Mouse (Mus musculus) neutrophil, adult 5-6 weeks (primary cell): ENCODE data around the gene Rcor2. TPM values are rescaled to one million over a fixed set of nuclear protein-coding genes. Genes with fewer than 3 reads are reported as not detected.
A peak's percentile ranks its signal among the peaks of the same experiment; 100 is the strongest.

ENCODE experiments used
- ATAC-seq: fragments of 151-379, 151-347 bp; 2 replicates; pipeline ENCODE4 v1.8.0; 2017; ENCODE audit warnings: mild to moderate bottlenecking, moderate TSS enrichment; ENCODE audit not compliant: insufficient number of reproducible peaks, poor library complexity, low FRiP score, severe bottlenecking; ENCODE audit errors: extremely low read depth
- total RNA-seq: library from RNA; stranded (forward); fragments of 200-1000 nt; gene quantifications from 2 replicates; pipeline ENCODE4 v1.2.3, GENCODE M21; 2017

The Rcor2 gene
- total RNA-seq, 1 experiment from 2014 or later, result 2.4 TPM

DNA sequence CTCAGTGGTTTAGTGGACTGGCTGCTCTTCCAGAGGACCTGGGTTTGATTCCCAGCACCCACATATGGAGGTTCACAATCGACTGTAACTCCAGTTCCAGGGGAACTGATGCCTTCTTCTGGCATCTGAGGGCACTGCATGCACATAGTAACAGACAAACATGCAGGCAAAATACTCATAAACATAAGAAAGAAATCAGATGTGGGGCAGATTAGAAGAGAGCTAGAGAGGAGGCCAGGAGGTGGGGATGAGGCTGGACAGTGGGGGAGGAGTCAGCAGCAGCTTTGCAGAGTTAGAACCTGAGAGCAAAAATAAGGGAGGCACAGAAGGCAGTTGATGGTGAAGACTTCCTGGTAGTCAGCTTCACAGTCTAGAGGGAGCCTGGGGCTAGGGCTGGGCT is 4.5 kb upstream of the Rcor2 start:
- no peak for ATAC-seq

DNA sequence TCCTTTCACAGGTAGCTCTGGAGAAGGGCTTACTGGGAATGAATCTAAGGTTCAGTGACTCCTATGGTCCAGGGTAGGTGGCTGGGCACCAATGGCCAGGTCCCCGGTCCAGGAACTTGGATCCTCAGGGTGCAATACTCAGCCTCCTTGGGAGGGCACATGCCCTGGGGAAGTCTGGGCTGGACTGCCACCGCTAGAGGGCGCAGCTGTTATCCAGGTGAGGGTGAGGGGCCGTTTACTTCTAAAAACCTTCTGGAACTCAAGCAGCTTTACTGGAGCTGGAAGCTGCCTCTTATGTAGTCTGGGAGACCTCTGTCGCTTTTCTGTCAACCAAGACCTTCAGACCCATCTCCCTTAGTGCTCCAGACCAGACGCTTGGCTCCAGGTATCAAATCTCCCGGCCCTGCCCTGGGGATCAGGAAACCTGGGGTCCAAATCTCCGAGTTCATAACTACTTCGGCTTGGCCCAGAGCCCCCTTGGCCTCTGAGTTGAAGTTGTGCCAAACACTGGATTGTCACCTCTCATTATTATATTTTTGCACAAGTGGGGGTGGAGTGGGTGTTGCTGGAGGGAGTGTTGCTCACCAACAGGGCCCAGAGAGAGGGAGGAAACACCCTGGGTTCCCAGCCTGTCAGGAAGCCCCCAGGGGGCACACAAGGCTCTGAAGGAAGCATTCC is 2.9 kb upstream of the Rcor2 start:
- peak; percentile 59 for ATAC-seq

DNA sequence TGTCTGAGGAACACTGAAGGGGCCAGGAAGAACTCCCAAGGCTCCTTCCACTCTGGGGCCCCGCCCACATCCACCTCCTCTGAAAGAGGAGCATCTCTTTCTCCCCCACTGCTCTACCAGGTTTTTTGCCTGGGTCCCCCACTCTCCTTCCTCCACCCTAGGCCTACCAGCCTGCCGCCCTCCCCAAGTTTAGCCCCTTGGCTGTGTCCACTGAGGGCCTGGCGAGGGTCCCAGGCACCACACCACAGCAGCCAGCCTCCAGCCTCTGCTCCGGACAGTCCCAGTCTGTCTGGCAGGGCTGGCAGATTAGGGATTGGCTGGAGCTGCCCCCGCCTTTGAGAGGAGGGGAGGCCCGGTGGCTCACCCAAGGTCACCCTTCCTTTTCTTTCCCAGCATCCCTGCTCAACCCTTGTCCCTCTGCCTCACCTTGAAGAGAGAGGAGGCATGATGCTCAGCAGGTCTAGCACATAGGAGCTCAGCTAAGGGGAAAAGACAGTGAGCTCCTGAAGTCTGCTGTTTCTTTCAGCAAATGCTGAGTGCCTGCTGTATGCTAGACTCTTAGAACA is 2.3 kb upstream of the Rcor2 start:
- ATAC-seq, result no peak

DNA sequence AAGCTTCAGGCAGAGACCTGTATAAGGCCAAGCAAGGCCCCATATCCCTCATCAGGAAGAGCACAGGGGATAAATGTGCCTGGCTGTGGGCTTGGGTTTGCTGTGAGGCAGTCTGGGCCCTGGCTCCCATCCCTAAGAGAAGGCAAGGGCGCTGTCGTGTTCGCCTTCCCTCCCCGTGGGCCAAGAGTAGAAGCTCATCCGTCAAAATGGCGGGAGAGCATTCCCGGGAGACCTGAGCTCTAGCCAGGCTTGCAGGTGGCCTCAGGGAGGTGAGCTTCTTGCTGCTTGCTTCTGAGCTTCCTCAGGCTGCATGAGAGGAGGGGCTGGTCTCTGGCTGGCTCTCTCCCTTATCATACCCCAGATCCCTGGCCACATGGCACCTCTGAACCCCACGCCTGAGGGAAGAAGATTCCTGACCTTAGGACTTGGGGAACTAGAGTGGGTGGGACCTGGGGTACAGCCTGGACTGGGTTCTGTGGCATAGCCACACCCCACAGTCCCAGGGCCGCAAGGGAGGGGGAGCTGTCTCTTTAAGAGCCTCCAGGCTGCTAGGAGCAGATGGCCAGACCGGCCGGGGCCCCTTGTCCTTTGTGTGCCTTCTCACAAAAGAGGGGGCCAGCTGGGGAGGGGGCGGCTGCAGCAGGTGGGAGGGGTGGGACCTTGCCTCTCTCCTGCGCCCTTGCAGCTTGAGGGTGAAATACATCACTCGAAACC is 1.5 kb upstream of the Rcor2 start:
- no peak for ATAC-seq

DNA sequence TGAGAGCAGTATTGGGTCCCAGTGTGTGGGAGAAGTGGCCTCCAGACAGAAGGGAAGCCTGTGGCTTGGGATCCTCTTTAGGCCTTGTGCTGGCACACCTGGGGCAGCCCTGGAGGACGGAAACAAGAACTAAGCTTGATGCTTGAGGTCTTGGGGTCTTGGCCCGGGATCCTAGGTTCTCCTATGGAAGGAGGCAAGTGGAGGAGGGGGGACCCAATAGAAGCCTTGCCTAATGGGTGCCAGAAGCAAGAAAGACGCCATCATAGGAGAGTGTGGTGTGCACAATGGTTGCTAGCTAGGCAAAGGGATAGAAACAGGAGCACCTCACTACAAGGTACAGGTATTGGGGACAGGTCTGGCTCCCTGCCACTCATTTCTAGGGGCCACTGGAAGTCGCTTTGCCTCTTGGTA is 699 bp upstream of the Rcor2 start:
- ATAC-seq, result no peak

DNA sequence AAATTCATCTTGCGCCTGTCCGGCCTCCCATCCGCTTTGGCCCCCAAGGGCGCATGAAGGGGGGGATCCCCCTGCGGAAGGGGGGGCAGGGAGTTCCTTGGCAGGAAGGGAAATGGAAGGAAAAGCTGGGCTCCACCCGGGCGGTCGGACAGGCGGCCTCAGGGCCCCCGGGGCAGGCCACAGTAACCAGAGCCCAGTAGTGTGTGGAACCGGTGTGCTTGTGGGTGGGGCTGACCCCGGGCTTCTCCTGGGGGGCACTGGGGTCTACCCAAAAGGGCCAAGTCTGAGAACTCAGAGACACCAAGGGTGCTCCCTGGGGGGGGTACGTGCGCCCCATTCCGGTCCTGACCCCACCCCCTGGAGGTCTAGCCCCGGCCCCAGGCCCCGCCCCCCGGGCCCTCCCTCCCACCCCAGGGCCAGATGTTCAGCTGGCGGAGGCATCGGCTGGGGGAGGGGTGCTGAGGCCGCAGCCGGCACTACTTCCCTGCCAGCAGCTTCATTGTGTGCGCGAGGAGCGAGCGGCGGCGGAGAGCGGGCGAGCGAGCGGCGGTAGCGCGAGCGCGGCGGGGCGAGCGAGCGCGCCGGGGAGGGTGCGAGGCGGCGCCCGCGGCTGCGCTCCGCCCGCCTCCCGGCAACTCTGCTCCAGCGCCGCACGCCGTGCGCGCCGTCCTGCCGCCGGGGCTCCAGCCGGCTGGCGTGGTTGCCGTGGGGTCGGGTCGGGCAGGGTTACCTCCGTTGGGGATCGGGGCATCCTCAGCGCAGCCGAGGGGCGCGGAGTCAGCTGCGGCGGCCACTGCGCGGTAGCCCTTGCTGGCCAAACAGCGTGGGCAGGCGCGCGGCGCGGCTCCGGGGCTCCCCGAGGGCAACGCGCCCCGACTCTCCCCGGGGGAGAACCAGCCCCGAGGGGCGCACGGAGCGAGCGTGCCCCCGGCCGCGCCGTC is 926 bp downstream of the Rcor2 start:
- peak; percentile 47 for ATAC-seq

DNA sequence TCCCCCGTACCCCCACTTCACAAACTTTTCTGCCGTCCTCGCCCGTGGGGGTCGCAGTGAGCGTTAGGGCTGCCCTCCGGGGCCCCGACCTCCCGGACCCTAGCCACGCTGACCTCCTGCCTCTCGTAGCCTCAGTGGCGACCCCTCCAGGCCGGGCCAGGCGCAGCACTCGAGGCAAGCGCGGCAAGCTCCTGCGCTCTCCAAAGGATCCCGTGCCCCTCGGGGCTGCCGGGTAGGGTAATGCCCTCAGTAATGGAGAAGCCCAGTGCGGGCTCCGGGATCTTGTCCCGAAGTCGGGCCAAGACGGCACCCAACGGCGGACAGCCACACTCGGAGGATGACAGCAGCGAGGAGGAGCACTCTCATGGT is 1.6 kb downstream of the Rcor2 start:
- 0 out of 2 replicates have a peak, but pooled peaks have one; percentile 30 for ATAC-seq

DNA sequence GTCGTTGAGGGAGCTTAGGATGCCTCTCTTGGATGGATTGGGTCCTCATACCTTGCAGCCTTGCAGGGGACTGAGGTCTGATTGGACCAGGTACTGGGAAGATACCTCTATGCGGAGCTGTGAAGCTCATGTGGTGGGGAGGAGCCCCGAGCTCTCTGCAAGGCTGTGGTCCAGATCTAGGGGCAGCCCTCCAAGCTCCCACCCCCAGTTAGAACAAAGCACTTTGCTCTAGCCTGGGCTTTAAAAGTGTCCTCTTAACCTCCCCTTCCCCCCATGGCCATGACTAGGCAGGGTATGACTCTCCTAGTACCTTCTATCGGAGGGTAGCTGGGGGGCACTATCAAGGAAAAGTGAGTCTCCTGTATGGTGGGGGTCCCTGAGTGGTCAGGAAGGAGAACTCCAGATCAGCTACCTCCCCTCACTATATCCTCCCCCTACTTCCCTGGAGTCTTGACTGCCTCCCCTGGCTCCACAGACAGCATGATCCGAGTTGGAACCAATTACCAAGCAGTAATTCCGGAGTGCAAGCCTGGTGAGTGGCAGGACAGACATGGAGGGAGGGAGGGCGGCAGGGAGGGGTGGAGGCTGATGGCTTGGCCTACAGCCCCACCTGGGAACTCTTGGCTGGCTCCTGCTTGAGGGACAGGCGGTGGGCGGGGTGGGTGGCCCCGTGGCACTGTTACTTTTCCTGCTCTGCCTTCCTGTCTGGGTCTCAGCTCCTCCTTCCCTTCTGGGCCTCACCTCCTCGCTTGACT is 2.3 kb downstream of the Rcor2 start:
- no peak for ATAC-seq

DNA sequence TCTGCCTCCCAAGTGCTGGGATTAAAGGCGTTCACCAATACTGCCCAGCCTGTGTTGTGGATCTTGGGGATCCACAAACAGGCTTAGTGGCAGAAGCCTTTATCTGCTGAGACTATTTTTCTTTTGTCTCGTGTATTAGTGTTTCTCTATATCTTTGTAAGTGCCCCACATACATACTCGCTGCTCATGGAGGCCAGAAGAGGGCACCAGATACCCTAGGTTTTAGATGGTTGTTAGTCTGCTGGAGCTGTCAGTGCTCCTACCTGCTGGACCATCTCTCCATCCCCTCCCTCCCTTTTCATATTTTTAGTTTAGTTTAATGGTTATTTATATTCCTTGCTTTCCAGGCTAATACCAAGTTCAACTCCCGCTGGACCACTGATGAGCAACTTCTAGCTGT is 6.4 kb downstream of the Rcor2 start:
- ATAC-seq, result no peak

DNA sequence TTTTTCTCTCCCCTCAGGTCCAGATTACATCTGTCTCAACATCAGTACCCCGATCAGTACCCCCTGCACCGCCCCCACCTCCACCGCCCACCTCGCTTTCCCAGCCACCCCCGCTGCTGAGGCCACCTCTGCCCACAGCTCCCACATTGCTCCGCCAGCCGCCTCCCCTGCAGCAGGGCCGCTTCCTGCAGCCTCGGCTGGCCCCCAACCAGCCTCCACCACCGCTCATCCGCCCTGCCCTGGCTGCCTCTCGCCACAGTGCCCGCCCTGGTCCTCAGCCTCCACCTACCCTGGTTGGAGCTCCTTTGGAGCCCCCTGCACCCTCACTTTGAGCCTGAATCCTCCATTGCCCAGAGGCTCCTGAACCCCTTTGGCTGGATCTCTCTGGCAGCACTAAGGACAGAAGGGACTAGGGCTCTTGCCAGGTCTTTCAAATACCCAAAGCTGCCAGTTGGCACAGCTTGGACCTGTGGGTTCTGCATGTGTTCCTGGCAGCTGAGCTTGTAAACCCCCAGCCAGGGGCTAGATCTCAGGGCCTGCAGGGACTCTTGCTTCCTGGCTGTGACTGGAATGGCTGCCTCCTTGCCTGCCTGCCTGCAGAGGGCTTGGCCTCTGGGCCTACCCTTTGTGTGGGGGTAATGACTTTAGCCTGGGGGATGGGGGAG is 7.3 kb downstream of the Rcor2 start:
- ATAC-seq, result no peak

DNA sequence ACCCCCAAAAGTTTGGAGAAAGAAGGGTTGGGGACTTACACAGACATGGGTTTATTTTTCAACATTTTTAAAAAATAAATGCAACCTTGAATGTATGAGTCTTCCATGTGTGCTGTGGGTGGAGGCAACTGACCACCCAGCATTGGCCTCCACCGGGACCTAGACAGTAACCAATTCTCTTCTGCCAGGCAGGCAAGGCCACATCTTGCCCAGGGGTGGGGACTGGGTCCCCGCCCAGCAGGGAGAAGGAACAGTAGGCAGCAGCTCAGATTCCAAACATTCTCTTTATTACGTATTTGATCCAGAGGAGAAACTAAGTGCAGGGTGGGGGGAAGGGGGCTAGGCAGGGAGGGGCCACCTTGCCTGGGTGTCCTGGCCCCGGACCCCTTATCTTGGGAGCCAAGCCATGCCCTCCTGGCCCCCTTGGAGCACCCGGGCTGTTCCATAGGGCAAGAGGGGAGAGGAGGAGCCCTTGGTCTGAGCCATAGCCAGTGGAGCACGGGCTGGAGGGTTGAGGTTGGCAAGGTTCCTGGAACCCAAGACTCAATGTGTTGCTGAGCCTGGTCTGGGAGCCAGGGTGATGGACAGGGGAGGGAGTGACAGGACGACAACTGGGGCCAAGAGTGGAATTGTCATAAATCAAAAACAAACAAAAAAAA is 8.1 kb downstream of the Rcor2 start:
- no peak for ATAC-seq

DNA sequence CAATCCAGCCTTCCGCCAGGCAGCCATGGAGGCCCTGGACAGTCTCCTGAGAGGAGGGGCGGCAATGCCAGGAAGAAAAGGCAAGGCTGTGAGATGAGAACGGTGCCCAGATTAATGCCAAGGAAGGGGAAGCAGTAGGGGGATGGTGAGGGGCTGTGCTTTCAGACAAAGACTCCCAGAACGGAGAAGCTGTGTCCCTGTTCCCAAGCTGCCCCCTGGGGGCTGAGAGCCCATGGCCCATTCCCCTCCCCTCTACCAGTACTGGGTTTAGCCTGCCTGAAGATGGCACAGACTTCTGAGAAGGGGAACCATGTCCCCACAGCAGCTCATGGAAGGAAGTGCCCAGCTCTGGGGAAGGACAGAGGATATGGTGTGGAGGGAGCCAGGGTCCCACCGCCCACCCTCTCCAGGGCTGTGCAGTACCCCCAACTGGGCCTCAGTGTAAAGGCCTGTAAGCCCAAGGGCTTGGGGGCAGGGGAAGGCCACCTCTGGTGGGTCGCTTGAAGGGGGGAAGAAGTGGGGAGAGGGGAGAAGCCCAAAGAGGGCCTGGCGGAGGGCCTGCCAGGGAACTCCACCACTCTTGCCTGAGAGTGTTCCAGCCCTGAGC is 9.0 kb downstream of the Rcor2 start:
- ATAC-seq, result no peak

DNA sequence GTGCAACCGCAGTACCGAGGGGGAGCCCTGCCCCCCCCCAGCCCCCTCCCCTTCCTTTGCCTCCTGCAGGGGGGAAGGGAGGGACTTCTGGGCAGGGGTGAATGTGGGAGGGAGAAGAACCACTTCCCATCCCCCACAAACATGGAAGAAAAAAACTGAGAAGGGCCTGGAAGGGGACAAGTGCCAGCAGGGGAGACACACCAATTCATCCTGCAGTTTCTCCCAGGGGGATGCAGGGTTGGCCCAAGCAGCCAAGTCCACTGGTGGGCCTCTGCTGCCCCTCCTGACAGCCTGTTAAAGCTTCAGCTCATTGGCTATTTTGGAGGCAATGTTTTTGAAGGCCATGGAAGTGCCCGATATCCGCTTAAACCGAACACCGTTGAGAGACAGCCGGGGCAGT is 9.7 kb downstream of the Rcor2 start:
- no peak for ATAC-seq

DNA sequence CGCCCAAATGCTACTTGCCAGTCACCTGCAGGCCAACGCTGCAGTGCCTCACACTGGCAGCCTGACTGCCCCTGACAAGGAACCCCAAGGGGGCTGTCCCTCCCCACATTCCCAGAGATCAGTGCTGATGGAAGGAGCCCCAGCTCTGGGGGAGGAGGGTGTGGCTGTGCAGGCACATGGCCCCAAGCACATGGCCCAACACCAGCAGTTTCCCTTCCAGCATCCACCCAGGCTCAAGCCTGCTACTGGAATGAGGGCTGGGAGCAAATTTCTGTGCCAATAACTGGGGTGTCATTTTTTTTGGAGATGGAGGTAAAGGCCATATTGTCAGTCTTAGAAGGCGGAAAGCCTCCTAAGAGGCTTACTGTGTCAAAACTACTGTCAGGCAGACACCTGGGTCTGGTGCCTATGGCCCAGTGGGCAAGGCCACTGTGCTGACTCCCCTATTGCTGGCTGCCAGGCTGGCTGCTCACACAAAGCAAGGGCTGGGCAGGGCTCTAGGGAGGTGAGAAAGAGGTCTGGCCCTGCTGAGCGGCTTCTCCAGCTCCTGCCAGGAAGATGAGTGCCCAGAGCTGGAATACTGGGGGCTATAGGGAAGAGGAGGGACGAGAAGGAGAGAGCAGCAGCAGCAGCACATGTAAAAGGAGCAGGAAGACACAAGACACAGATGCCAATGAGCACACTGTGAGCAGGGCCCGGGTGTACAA is 11.2 kb downstream of the Rcor2 start:
- ATAC-seq, result no peak

DNA sequence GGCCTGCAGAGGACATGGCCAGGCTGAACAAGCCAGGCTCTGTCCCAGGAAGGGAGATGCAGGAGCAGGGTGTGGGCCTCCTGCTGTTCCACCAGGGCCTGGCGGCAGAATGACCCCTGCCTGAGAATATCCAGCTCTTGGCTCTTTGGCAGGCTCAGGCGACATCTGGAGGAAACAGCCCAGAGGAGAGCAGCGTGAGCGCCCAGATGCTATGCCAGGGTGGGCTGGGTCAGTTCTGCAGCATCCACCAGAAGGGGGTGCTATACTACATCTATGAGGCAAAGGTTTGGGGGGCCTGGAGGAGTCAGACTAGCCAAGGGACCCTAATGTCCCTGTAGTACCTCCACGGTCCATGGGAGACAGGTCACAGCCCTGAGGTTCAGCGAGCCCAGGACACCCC is 12.0 kb downstream of the Rcor2 start:
- no peak for ATAC-seq

DNA sequence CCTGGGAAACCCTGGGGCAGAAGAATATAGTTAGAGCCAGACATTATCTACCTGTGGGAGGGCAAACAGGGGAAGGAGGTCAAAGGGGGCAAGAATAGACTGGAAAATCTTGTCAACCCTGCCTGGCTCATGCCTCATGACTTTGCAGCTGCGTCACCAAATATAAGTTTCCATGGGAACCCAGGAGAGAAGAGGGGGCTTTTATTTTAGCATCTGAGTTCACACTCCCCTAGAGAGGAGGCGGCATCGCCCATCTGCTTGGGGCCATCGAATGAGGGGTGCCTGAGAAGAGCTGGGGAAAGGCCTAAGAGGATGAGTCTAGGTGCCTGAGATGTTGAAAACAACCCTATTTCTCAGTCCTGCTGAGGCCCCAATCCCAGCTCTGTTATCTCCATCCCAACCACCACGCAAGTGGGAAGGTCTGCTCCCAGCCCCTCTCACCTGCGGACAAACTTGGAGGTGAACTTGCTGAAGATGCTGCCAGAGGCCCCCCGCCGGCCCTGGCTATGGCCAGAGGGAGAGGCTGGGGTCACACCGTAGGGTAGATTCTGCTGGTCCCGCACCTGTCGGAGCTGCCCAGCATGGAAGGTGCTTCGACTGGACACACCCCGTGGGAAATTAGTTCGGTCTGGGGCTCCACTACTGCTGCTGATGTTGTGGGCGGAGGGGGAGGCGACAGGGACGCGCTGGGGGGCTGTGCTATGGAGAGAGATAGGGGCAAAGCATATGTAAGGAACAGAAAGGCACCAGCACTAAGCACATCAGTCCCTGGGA is 13.6 kb downstream of the Rcor2 start:
- no peak for ATAC-seq
